Mouse (Mus musculus): ENCODE measurements around the gene D17Wsu92e. TPM values are rescaled to one million over a fixed set of nuclear protein-coding genes. Genes with fewer than 3 reads are reported as not detected.

D17Wsu92e gene
- total and polyA plus RNA-seq, 3 experiments, result 34.9 to 70.8 (median 44.2) TPM

GRCm38 (mm10) chr17:27819521-27819970 lies 902 bp downstream of the D17Wsu92e start:
- H3K27me3 ChIP-seq (replicated peaks), result no peaks in the 10 kb centered on the region
- 0 out of 2 replicates have a peak, but pooled peaks have one; percentile 23 for TF ChIP-seq MAX (IDR thresholded peaks at IDR 0.05; ENCODE audit: low read length)
- TF ChIP-seq CTCF (conservative IDR thresholded peaks at IDR 0.05 in 1 of 2, IDR thresholded peaks at IDR 0.05 in 1 of 2; ENCODE audit: low read depth in 2 of 2, low read length in 2 of 2), result no peak
- DNase-seq (ENCODE audit: extremely low read depth), result no peak
- H3K4me2 ChIP-seq (ENCODE audit: insufficient read depth, low read depth, poor library complexity, severe bottlenecking), result peak overlapping the region; percentile 83
- no peak overlapping the region for H3K27ac ChIP-seq (ENCODE audit: insufficient read depth, low read depth)
- in situ Hi-C loops (cut with MboI; ENCODE audit: low pct_ligation_motif_present, low pct_unique_long_range_greater_than_20kb, low sequenced_read_pairs), result loop anchor here (5.0 kb wide), 1 partner anchor 37 kb away; no protein-coding TSS in a partner anchor
- peaks cover 3 to 53% of the 10 kb centered on the region in 2 experiments for H3K4me1 ChIP-seq (ENCODE audit: control insufficient read depth in 1 of 2, insufficient read depth in 2 of 2)
- H3K9ac ChIP-seq (ENCODE audit: insufficient read depth, low read depth), result peak overlapping the region; percentile 88
- dilution Hi-C loops (cut with MboI; ENCODE audit: extremely low pct_ligation_motif_present, extremely low pct_unique_long_range_greater_than_20kb, low sequenced_read_pairs), result no loop called here
- no peaks in the 10 kb centered on the region for H3K9me3 ChIP-seq (replicated peaks; ENCODE audit: low read length)
- peaks cover 40% of the 10 kb centered on the region for H3K79me2 ChIP-seq (replicated peaks; ENCODE audit: control insufficient read depth, extremely low read depth, insufficient read depth, poor library complexity, severe bottlenecking)
- H3K36me3 ChIP-seq (replicated peaks in 1 of 2; ENCODE audit: control insufficient read depth in 1 of 2, insufficient read depth in 1 of 2, low read length in 1 of 2), result peaks cover 0 to 14% of the 10 kb centered on the region in 2 experiments
- H3K4me3 ChIP-seq (replicated peaks in 1 of 3; ENCODE audit: low read depth in 2 of 3, low read length in 2 of 3, poor library complexity in 1 of 3), result peak overlapping the region; percentile 79 to 98 (median 85)

GRCm38 (mm10) chr17:27819011-27819410 lies 1.4 kb downstream of the D17Wsu92e start:
- in situ Hi-C loops (cut with MboI; ENCODE audit: low pct_ligation_motif_present, low pct_unique_long_range_greater_than_20kb, low sequenced_read_pairs), result loop anchor here (5.0 kb wide), 1 partner anchor 37 kb away; no protein-coding TSS in a partner anchor
- peaks cover 3 to 53% of the 10 kb centered on the region in 2 experiments for H3K4me1 ChIP-seq (ENCODE audit: control insufficient read depth in 1 of 2, insufficient read depth in 2 of 2)
- no peak for DNase-seq (ENCODE audit: extremely low read depth)
- no peak overlapping the region for H3K27ac ChIP-seq (ENCODE audit: insufficient read depth, low read depth)
- no peaks in the 10 kb centered on the region for H3K9me3 ChIP-seq (replicated peaks; ENCODE audit: low read length)
- H3K9ac ChIP-seq (ENCODE audit: insufficient read depth, low read depth), result peak overlapping the region; percentile 88
- peak overlapping the region; percentile 79 to 98 (median 85) for H3K4me3 ChIP-seq (replicated peaks in 1 of 3; ENCODE audit: low read depth in 2 of 3, low read length in 2 of 3, poor library complexity in 1 of 3)
- H3K36me3 ChIP-seq (replicated peaks in 1 of 2; ENCODE audit: control insufficient read depth in 1 of 2, insufficient read depth in 1 of 2, low read length in 1 of 2), result peaks cover 0 to 16% of the 10 kb centered on the region in 2 experiments
- dilution Hi-C loops (cut with MboI; ENCODE audit: extremely low pct_ligation_motif_present, extremely low pct_unique_long_range_greater_than_20kb, low sequenced_read_pairs), result no loop called here
- H3K4me2 ChIP-seq (ENCODE audit: insufficient read depth, low read depth, poor library complexity, severe bottlenecking), result peak overlapping the region; percentile 83
- H3K79me2 ChIP-seq (replicated peaks; ENCODE audit: control insufficient read depth, extremely low read depth, insufficient read depth, poor library complexity, severe bottlenecking), result peaks cover 45% of the 10 kb centered on the region
- TF ChIP-seq ZNF384 (IDR thresholded peaks at IDR 0.05; ENCODE audit: low read depth, low read length) (no peak), MEF2A (IDR thresholded peaks at IDR 0.05; ENCODE audit: borderline replicate concordance, low read depth, low read length) (no peak), POLR2A (IDR thresholded peaks at IDR 0.05; ENCODE audit: low read depth, low read length) (no peak), IRF4 (IDR thresholded peaks at IDR 0.05; ENCODE audit: low read depth, low read length) (no peak), POLR2AphosphoS2 (IDR thresholded peaks at IDR 0.05; ENCODE audit: low read depth, low read length) (no peak), MAZ (IDR thresholded peaks at IDR 0.05; ENCODE audit: low read depth, low read length) (no peak), JUN (IDR thresholded peaks at IDR 0.05; ENCODE audit: insufficient read depth, low read depth, low read length) (no peak), USF1 (IDR thresholded peaks at IDR 0.05; ENCODE audit: low read depth, low read length) (no peak), CHD2 (IDR thresholded peaks at IDR 0.05; ENCODE audit: low read length) (no peak), ELF1 (IDR thresholded peaks at IDR 0.05; ENCODE audit: low read depth, low read length) (no peak), KAT2A (IDR thresholded peaks at IDR 0.05; ENCODE audit: insufficient replicate concordance, low read length) (no peak), BHLHE40 (IDR thresholded peaks at IDR 0.05; ENCODE audit: low read depth, low read length) (no peak), HCFC1 (IDR thresholded peaks at IDR 0.05; ENCODE audit: low read depth, low read length) (no peak), NELFE (IDR thresholded peaks at IDR 0.05; ENCODE audit: low read depth, low read length) (no peak), GABPA (IDR thresholded peaks at IDR 0.05; ENCODE audit: insufficient replicate concordance, low read depth, low read length) (no peak), E2F4 (IDR thresholded peaks at IDR 0.05; ENCODE audit: insufficient replicate concordance, low read depth, low read length) (no peak)
- no peaks in the 10 kb centered on the region for H3K27me3 ChIP-seq (replicated peaks)

Measured in CH12.LX (cell line).